Mouse (Mus musculus) embryo, embryonic 10.5 days (tissue): ENCODE measurements around the gene Oaf.

ENCODE experiments used
- DNase-seq: peaks from one replicate; pipeline ENCODE4 v3.0.0-alpha.2; 2015; ENCODE audit warnings: low spot score

Gene Oaf

DNA sequence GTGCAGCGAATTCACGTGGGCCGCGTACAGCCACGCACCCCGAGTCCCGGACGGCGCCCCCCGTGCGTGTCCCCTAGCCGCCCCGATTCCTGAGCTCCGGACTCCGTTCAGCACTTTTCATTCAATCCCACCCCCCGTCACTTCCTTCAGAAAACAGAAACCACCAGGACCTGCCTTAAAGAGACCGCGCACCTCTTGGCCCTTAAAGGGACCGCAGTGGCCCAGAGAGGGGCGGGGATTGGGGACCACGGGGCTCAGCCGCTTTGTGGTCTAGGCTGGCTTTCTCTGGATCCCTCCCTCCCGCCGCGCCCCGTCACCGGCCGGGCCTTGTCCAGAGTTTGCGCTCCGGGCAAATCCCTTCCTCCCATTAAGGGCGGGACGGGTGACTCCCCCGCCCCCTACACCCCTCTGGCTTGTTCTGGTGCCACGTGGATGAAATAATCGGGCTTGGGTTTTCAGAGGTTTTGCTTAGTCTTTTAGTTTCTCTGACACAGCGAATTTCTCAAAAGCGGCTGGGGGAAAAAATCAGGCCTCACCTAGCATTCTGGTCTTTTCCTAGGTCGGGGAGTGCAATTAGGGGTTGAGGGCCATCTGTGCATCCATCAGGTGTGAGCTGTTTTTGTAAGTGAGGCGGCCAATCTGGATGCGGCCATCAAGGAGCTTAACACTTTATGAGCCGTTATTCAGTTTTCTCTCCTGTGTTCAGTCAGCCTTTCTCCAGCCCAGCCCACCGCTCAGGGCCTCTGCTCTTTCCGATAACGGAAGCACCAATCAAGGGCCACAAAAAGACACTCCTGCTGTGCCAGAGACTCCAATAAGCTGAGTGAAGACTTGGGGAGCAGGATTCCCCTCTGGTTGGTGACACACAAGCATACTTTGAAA lies at the start of gene Oaf:
TSS of gene Oaf (minus strand) at position 200 of the 882 bp plus-strand sequence.
- DNase-seq: peak; percentile 95

DNA sequence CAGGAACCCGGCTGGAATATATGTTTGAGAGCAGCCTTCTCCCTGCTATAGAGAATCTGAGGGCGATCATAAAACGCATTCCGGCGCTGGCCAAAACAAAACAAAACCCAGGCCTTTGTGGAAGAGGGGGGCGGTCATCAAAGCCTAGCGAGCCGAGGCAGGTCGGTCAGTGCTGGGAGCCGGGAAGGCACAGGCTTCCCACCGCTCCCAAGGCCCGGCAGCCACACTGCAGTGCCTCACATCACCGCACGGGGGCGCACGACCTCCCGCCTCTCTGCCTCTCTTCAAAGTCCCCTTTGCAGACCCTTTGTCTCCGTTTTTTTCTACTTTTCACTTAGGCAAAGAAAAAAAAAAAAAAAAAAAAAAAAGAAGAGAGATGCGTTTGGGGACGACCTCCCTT lies 47.2 kb upstream of the Oaf start:
- DNase-seq: peak; percentile 89

DNA sequence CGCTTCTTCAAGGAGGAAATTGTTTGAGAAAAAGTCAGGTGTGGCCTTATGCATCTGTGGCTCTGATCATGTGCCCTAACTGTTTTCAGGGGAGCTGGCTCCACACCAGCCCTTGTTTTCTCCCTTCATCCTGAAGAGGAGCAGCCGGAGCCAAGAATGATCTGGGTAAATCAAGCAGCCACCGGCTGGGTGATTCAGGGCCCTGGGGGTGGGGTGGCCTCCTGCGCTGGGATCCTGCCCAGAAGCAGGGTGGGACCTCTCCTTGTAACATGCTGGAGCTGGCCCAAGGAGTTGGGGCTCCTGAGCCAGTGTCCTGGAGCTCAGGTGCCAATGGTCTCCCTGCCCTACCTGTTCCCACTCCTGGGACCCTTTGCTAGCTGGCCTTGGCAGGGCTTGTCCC lies 45.6 kb upstream of the Oaf start:
- no peak for DNase-seq

DNA sequence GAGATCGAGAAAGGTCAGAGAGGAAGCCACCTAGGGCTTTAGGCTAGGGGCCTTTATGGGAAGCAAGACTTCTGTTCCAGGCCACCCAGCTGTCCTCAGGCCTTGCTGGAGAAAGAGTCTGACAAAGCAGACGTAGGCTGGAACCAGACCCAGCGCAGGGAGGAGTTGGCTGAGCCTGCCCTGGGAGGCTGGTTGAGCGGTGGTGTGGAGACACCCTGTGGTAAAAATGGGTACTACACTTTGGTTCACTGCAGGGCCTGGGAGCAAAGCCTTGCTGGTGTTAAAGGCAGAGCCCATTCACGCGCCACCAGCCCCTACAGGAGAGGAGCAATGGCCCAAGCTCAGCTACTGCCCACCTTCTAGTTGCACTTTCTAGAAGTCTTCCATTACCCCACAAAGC lies 44.6 kb upstream of the Oaf start:
- peak; percentile 94 for DNase-seq

DNA sequence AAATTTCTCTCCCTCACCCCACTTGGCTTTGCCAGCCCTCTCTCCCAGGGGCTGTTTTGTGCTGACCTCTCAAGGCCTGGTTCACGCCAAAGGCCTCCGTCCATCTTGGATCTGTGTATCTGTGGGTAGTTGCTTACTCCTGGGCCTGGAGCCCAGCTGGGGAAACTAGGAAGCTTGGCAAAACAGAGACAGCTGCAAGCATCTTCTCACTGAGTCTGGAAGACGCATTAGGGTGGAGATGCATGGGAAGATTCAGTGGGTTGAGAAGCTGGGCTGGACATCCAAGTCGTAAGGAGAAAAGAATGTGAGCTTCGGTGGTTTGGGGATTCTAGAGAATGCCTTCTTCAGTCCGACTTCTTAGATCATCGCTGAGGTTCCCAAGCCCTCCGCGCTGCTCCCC lies 34.0 kb upstream of the Oaf start:
- DNase-seq: no peak

DNA sequence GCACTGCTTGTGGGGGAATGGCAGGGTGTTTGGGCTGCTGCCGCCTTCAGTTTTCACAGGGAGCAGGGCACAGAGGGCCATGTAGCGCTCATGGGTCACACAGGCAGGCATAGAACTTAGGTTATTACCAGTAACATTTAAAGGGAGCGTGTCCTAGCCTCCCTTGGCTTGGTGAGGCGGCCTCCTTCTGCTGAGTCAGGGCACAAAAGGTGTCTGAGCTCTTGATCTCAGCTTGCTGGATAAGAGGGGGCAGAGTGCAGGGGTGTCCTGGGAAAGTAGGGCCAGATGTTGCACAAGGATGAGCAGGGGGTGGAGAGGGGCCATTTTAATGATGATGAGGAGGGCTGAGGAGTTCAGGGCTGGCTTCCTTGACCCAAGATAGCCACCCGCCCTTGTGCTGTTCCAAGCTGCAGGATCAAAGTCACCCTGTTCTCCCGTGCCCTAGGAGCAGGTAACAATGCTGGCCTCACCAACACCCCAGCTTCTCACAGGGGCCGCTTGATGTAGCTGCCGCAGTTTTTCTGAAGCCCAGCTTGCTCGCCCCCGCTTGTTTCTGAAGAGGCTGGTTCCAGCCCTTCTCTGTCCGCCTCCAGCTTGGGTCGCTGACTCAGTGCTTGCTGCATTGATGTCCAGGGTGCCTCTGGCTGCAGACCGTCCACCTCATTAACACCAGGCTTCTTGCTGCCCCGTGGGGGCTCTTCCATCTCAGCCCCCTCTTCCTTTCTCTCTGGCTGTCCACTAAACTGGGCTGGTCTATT lies 32.2 kb upstream of the Oaf start:
- DNase-seq: no peak

DNA sequence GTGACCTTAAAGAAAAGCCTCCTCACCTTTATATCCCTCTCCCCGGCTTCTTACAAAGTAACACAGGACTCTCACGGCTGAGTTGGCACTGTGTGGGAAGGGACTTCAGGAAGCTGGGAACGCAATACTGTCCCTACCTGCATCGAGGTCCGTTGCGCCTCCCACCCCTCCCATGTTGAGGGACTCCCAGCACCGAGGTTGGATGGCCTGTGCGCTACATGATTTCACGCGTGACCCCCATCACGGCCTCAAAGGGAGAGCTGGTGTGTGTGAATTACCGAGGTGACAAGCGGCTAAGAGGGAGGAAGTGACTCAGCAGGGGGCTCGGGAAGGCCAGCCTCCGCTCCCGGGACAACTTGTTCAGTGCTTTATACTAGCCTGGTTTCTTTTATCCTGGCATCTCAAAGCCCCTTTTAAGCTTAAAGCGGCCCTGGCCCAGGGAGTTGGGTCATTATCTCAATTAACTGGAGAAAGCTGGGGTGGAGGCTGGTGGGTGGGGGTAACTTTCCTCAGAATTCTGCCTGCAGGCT lies 31.1 kb upstream of the Oaf start:
- DNase-seq: peak; percentile 66

DNA sequence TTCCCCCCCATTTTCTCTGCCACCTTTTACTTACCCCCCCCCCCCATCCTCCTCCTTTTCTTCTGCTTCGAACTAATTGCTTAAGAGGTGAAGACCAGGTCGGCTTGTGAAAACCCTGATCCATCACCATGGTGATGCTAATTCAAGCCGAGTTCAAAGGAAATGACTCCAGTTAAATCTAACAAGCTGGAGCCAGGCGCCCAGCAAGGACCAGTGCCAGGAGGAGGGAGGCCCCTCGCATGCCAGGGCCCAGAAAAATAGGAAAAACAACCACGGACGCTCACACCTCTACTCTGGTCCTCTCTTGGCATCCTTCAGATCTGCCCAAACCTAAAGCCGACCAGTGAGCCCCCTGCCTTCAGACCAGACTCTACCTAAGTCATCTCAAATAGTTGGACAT lies 29.5 kb upstream of the Oaf start:
- DNase-seq: peak; percentile 76

DNA sequence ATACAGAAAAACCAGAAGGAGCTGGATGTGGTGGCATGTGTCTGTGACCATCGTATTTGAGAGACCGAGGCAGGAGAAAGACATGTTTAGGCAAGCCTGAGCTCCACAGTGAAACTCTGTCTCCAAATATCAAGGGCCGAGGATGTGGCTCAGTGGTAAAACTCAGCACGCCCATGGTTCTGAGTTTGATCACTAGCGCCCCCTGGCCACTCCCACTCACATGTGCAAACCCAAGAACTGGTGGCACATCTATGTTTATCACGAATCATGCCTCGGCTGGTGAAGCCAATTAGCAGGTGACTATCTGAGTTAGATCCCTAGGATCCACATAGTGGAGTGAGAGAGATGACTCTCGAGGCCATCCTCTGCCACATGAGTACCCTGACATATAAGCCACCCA lies 27.6 kb upstream of the Oaf start:
- no peak for DNase-seq

DNA sequence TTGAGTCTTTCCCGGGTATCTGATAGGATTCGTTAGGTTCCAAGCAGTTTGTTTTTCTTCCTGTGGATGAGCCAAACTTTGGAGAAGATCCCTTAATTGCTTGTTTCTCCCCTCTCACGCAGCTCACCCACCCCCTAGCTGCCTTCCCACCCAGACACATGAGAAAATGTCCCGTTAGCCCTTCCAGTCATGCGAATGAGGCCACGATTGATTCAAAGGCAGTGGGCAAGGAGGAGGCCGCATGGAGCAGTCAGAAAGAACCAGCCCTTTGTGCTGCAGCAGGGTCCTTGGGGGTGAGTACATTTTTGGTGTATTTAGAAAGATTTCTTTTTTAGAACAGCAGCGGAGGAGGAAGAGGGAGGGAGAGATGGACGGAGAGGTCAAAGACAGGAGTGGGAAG lies 25.5 kb upstream of the Oaf start:
- DNase-seq: no peak

DNA sequence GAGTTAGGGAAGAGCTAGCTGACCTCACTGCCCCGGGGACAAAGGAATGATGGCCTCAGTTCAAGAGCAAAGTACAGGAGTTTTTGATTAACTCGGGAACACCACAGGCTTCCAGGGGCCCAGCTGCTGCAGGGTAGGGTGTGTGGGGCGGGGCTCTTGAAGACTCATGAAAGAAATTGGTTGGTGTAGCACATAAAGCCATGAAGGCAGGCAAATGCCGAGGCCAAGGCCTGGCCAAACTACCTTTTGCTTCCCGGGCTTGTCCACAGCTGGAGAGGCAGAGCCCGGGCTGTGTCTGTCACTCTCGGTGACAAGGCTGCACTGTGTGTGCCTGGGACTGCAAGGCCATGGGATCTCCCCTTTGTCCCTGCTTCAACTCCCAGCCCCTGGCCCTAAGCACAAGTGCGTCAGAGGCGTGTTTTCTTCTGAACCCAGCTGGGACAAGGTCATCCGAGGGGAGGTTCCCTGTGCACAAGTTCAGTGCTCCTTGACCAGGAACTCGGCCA lies 24.3 kb upstream of the Oaf start:
- DNase-seq: peak; percentile 83

DNA sequence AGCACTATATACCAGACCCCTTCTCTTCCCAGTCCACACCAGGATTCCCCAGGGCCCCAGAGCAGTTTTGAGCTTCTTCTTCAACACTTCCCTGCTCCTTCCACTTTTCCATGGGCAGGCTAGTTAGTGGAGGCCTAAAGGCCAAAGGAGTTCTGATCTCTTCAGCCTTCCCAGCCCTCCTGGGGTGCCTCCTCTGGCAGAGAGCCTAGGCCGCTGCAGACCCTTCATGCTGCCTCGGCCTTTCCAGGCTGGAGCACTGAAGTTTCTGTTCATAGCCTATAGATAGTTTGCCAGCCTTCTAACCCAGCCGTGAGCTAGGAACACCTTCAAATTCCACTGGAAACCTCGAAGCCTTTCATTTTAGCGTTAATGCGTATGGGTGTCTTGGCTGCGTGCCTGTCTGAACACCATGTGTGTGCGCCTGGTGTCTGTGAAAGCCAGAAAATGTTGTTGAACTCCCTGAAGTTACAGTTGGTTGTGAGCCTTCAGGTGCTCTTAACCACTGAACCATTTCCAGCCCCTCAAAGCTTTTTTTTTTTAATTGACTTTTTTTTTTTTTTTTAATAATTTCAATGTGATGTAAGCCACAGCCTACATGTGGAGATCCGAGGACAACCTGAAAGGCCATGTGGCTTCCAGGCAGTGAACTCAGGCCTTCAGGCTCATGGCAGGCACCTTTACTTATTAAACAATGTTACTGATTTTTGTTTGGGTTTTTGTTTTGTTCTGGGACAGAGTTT lies 23.3 kb upstream of the Oaf start:
- DNase-seq: no peak

DNA sequence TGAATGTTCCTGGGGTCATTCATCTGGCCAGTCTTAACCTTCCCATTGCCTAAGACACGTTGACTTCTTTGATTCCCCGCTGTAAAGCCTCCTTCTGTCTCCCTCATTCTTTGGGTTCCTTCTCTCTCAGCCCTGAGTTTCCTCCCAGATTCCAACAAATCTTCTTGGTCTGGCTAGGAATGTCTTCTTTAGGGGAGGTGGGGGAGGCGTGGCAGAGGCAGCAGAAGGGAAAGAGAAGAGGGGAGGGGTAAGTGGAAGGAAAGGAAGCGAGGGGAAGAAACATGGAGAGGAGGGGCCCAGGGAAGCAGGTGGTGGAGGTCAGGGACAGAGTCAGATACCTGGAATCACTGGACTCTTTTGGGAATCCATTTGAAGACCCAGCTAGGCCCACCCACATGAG lies 22.7 kb upstream of the Oaf start:
- DNase-seq: no peak

DNA sequence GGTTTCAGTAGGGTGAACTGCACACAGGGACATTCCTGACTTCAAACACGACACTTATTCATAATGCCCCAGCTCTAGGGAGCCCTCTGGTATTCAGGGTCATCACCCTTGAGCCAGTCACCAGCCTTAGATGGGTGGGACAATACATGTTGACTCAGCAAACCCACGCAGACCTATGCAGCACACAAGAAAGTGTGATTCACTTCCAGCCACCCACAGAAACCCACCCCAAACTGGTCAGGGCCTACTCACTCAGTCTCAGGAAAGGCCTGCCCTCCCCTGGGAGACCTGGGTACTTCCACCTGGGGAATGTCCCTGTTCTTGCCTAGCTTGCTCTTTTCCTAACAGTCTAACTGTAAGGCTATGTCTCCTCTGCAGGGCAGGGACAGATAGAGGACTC lies 22.2 kb upstream of the Oaf start:
- DNase-seq: no peak

DNA sequence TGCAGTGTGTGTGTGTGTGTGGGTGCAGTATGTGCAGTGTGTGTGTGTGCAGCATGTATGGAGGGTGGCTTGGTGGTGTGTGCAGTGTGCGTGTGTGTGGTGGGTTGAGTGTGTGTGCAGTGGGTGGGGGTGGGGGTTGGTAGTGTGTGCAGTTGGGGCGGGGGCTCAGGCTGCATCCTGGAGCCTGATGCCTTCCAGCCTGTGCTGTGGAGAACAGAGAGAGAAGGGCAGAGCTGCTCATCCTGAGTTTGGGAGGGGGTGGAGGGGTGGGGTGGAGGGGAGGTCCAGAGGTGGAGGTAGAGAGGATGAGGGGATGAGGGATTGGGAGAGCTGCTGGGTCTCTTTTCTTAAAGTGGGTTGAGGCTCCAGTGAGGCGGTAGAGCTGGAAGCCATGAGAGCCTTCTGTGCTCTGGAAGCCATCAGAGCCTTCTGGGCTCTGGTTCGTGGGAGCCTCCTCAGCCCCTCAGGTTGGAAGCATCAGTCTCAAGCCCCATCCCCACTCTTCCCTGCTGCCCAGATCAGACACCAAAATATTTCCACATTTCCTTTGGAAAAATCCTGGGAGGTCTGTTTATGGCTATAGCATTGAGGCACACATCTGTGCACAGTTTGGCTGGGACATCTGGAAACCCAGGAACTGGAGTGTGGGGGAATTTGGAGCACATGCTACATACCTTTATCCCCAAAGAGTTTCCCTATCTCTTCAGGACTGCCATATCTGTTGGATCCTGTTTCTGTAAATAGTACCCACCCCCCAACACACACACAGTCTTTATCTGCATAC lies 21.6 kb upstream of the Oaf start:
- DNase-seq: peak; percentile 75

DNA sequence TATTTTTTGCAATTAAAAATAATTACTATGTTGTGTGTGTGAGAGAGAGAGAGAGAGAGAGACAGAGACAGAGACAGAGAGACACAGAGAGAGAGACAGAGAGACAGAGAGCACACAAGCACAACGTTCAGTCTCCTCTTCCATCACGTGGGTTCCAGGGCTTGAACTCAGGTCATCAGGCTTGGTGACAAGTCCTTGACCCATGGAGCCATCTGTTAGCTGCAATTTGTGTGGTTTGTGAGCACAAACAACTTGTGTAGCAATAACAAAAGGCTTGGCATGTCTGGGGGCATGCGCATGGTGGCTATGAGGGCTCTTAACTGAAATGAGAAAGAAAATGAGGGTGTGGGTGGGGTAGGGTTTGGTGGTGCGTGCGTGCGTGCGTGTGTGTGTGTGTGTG lies 20.9 kb upstream of the Oaf start:
- DNase-seq: no peak

DNA sequence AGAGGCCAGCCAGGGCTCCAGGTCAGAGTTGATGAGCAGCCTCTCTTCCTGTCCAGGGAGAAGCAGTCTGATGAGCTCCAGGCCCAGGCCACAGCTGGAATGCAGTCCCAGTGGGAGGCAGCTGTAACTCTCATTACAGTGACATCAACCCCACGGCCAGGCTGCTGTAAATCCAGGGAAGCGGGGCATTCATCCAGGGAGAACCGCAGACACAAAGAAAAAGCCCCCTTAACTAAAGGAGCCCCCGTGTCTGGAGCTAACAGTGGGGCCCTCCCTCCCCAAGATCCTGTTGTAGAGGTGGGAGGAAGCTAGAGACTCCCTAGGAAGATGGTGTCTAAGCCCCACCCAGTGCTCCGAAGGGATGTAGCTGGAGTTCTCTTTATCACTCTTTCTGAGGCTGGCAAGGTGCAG lies 13.6 kb upstream of the Oaf start:
- DNase-seq: peak; percentile 77

DNA sequence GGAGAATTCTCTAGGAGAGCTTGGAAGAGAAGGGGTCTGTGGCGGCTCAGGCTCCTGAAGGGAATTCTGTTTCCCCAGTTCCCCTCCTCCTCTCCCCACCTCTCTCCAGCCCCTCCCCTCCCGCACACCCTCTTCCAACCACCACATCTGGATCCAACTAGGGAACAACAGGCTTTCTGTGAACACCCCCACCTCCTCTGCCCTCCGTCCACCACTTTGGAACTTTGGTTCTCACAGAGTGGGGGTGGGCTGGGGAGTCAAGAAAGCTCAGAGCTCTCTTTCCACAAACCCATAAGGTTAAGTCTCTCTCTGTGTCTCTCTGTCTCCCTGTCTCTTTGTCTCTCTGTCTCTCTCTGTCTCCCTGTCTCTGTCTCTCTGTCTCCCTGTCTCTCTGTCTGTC lies 13.1 kb upstream of the Oaf start:
- DNase-seq: peak; percentile 85

DNA sequence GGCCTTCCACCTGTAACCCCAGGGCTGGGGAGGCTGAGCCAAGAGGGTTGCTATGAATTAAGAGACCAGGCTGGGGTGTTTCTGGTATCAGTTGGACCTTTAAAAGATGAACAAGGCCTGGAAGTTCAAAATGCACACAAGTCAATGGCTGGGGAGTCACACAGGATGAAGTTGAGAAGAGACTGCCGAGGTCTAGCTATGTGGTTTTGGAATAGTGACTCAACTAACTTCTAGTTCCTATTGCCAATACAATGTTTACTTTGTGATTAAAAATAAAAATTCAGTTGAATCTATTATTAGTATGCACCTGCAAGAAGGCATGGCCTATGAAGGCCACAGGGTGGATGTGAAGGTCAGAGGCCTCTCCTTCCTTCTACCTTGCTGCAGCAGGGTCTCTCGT lies 12.1 kb upstream of the Oaf start:
- no peak for DNase-seq

DNA sequence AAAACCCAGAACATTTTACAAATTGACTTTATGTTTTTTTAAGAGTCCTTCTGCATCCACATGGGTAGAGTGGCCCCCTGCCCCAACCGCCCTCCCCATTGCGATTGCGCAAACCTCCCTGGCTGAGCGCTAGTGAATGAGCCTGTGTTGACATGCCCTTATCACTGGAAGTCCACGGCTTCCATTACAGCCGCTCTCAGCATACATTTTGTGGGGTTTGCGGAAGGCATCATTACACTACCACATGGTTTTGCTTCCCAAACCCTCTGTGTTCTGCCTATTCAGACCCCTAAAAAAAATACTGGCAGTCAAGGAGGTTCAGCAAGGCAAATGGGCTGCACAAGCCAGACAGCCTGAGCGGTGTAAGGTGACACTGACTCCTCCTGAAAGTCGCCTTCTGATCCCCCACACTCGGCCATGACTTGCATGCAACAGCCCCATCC lies 7.0 kb upstream of the Oaf start:
- no peak for DNase-seq

DNA sequence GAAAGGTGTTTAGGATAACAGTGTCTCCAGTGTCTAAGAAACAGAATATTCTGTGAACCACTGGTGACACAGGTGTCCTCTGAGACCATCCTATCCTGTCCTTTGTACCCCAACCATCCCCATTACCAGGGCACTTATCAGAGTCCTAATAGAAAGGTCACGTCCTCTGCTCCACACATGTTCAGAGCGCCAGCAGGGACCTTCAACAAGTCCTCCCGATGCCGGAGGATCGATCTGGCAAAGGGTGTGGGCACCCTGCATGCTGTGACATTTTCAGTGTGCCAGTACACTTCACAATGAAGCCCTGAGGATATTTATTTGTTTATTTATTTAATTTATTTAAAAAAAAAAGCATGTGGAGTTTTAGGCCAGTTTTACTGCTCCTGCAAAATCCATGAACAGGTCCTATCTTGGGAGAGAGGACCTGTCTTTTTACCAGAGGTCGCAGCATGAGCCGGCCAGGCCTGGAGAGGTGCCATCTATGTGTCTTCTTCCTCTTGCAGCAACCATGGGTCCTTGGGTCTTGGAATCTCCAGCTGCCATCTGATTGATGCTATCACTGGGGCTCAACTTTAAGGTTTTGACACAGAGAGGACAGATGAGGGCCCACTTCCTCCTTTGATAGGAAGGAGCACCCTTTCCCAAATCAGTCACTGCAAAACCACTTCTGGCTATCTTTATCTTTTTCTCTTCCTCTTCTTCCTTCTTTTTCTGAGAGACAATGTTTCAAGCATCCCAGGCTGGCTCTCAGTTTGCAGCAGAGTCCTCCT lies 6.3 kb upstream of the Oaf start:
- no peak for DNase-seq
